Comparison of ENCODE assay signal across 8 mouse cellular contexts in the genomic region with DNA sequence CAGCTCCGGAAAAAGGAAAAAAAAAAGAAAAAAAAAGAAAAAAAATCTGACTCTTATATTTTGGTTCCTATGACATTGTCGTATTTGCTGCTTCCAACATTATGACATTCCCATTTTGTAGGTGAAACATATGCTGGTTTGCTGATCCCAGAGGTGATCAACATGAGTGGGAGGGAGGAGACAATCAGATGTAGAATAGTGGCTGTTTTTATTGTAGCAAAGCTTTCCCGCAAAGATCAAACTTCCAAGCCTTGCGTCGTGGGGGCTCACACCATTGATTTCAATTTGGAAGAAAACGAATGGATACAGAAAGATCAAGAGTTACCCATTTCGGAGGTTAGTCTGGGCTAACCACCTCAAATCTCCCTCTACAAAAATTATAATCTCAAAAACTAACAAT. TPM values are rescaled to one million over a fixed set of nuclear protein-coding genes. Genes with fewer than 3 reads are reported as not detected.
DNase-seq lines count a peak whose midpoint lies in the region; ATAC-seq and TF ChIP-seq lines count a peak whose summit lies in the region.
"Had no signal": no experiment of that assay in that cellular context is flagged by ENCODE, and none has a peak within 500 bp of the region (broad histone marks: within the 10 kb centered on the region; RNA-seq: fewer than 3 reads in every experiment).

No protein-coding gene starts in this region.

- H3K4me1 ChIP-seq in lung, embryonic 15.5 days, result peaks cover 5% of the 10 kb centered on the region; the same call in 1 of the 2 replicates
- H3K4me1 ChIP-seq in forebrain, embryonic 11.5 days (replicated peaks; ENCODE audit: control insufficient read depth, insufficient read depth, low read length), result 0 out of 2 replicates have a peak, but pooled peaks cover 5% of the 10 kb centered on the region
- H3K4me1 ChIP-seq in limb, embryonic 11.5 days (ENCODE audit: control insufficient read depth, insufficient read depth, low read length), result no peaks in the 10 kb centered on the region
- no peaks in the 10 kb centered on the region for H3K4me1 ChIP-seq in olfactory bulb, adult 2 months (ENCODE audit: control insufficient read depth, insufficient read depth, low read length)

- H3K27me3 ChIP-seq in lung, embryonic 15.5 days, result no peaks in the 10 kb centered on the region
- no peaks in the 10 kb centered on the region for H3K27me3 ChIP-seq in forebrain, embryonic 11.5 days (ENCODE audit: control insufficient read depth, insufficient read depth, low read length)
- H3K27me3 ChIP-seq in limb, embryonic 11.5 days (ENCODE audit: control insufficient read depth, insufficient read depth, low read length), result no peaks in the 10 kb centered on the region

- peak overlapping the region; percentile 66 for H3K4me3 ChIP-seq in lung, embryonic 15.5 days
- peak overlapping the region; percentile 32 for H3K4me3 ChIP-seq in forebrain, embryonic 11.5 days (ENCODE audit: low read depth, low read length)
- H3K4me3 ChIP-seq in limb, embryonic 11.5 days (ENCODE audit: low read depth, low read length), result peak overlapping the region; percentile 29
- peak overlapping the region; percentile 58 for H3K4me3 ChIP-seq in olfactory bulb, adult 2 months (ENCODE audit: insufficient read depth, low read depth, low read length)

- no peak for TF ChIP-seq CTCF in olfactory bulb, adult 2 months (IDR thresholded peaks at IDR 0.05; ENCODE audit: insufficient read depth, low read depth, low read length)

- H3K27ac ChIP-seq in lung, embryonic 15.5 days, result peak overlapping the region; percentile 95
- H3K27ac ChIP-seq in forebrain, embryonic 11.5 days (ENCODE audit: low read depth, low read length), result peak overlapping the region; percentile 87
- H3K27ac ChIP-seq in limb, embryonic 11.5 days (replicated peaks; ENCODE audit: low read depth, low read length), result no peak overlapping the region
- H3K27ac ChIP-seq in olfactory bulb, adult 2 months (ENCODE audit: insufficient read depth, low read depth, low read length), result peak overlapping the region; percentile 85

- TF ChIP-seq POLR2A in olfactory bulb, adult 2 months (IDR thresholded peaks at IDR 0.05; ENCODE audit: insufficient read depth, low read depth, low read length), result no peak

- peak overlapping the region; percentile 52 for H3K9ac ChIP-seq in lung, embryonic 15.5 days
- peak overlapping the region; percentile 58 for H3K9ac ChIP-seq in forebrain, embryonic 11.5 days (ENCODE audit: low read length)
- H3K9ac ChIP-seq in limb, embryonic 11.5 days (ENCODE audit: low read length), result no peak overlapping the region

- no peaks in the 10 kb centered on the region for H3K9me3 ChIP-seq in lung, embryonic 15.5 days
- no peaks in the 10 kb centered on the region for H3K9me3 ChIP-seq in forebrain, embryonic 11.5 days (ENCODE audit: control insufficient read depth, low read length)
- H3K9me3 ChIP-seq in limb, embryonic 11.5 days (ENCODE audit: control insufficient read depth, low read length), result no peaks in the 10 kb centered on the region

- no peaks in the 10 kb centered on the region for H3K36me3 ChIP-seq in lung, embryonic 15.5 days
- no peaks in the 10 kb centered on the region for H3K36me3 ChIP-seq in forebrain, embryonic 11.5 days (ENCODE audit: control insufficient read depth, insufficient read depth, low read length)
- no peaks in the 10 kb centered on the region for H3K36me3 ChIP-seq in limb, embryonic 11.5 days (ENCODE audit: control insufficient read depth, insufficient read depth, low read length)

- ATAC-seq in lung, embryonic 15.5 days (ENCODE audit: borderline replicate concordance, extremely low read depth, low FRiP score, low TSS enrichment), result no peak
- no peak for ATAC-seq in forebrain, embryonic 11.5 days (replicated peaks; ENCODE audit: low FRiP score)
- ATAC-seq in limb, embryonic 11.5 days (ENCODE audit: insufficient number of reproducible peaks, low FRiP score, low TSS enrichment, low read depth), result no peak

- WGBS in lung, embryonic 15.5 days, result 22% methylated on average over 7 of the region's 7 CpGs
- 25% methylated on average over 7 of the region's 7 CpGs for WGBS in forebrain, embryonic 11.5 days
- WGBS in limb, embryonic 11.5 days, result 27% methylated on average over 7 of the region's 7 CpGs
- 16% methylated on average over 7 of the region's 7 CpGs for WGBS in olfactory bulb, adult 2 months

- DNase-seq in lung, adult 18-20 months, result no peak
- DNase-seq in forebrain, embryonic 11.5 days (ENCODE audit: low spot score), result no peak
- DNase-seq in limb, embryonic 11.5 days (ENCODE audit: low spot score), result no peak
- DNase-seq in gastrocnemius, postnatal 25 days, result no peak
- no peak for DNase-seq in layer of hippocampus, postnatal 36 days

- H3K4me2 ChIP-seq in lung, embryonic 15.5 days, result peak overlapping the region; percentile 78
- H3K4me2 ChIP-seq in forebrain, embryonic 11.5 days (ENCODE audit: low read depth, low read length, severe bottlenecking), result peak overlapping the region; percentile 61
- peak overlapping the region; percentile 43 for H3K4me2 ChIP-seq in limb, embryonic 11.5 days (ENCODE audit: low read depth, severe bottlenecking)

RNA-seq across cellular contexts. Expression of a gene that starts 1.3 kb away (rescaled TPM):
- polyA plus RNA-seq in lung, embryonic 15.5 days (2015; fragmentation: Nextera tagmentation; extraction: Ambion mirVana), result 3.4 TPM in 2 replicates
- 1.9 and 3.1 TPM in 2 replicates for polyA plus RNA-seq in forebrain, embryonic 11.5 days (2014; fragmentation: Nextera tagmentation; extraction: Ambion mirVana)
- 1.1 and 1.6 TPM in 2 replicates for polyA plus RNA-seq in limb, embryonic 11.5 days (2014; fragmentation: Nextera tagmentation; extraction: Ambion mirVana)
- not detected in 2 replicates for polyA plus RNA-seq in olfactory bulb, adult 2 months (2012; ENCODE audit: insufficient read depth, insufficient read length, low replicate concordance, missing spikeins)
- 1 to 10 TPM; 1.4 to 2.0 TPM for total RNA-seq in gastrocnemius, postnatal 25 days (2021)
- total RNA-seq in layer of hippocampus, postnatal 36 days (2021), result 1 to 10 TPM; 5.3 to 5.8 TPM

RNA-seq across cellular contexts. Expression of a gene that starts 18.2 kb away (rescaled TPM):
- polyA plus RNA-seq in lung, embryonic 15.5 days (2015; fragmentation: Nextera tagmentation; extraction: Ambion mirVana), result 1.5 and 1.6 TPM in 2 replicates
- polyA plus RNA-seq in forebrain, embryonic 11.5 days (2014; fragmentation: Nextera tagmentation; extraction: Ambion mirVana), result 3.9 and 4.1 TPM in 2 replicates
- 2.2 and 2.3 TPM in 2 replicates for polyA plus RNA-seq in limb, embryonic 11.5 days (2014; fragmentation: Nextera tagmentation; extraction: Ambion mirVana)
- polyA plus RNA-seq in olfactory bulb, adult 2 months (2012; ENCODE audit: insufficient read depth, insufficient read length, low replicate concordance, missing spikeins), result not detected in 2 replicates
- under 1 TPM; 0.16 to 0.23 TPM for total RNA-seq in gastrocnemius, postnatal 25 days (2021)
- total RNA-seq in layer of hippocampus, postnatal 36 days (2021), result 1 to 10 TPM; 6.0 to 8.0 TPM
- polyA plus RNA-seq: adrenal gland, adult 2 months had no signal

RNA-seq across cellular contexts. Expression of a gene that starts 21.3 kb away (rescaled TPM):
- 9.4 and 9.6 TPM in 2 replicates for polyA plus RNA-seq in lung, embryonic 15.5 days (2015; fragmentation: Nextera tagmentation; extraction: Ambion mirVana)
- polyA plus RNA-seq in forebrain, embryonic 11.5 days (2014; fragmentation: Nextera tagmentation; extraction: Ambion mirVana), result 12.3 and 12.8 TPM in 2 replicates
- polyA plus RNA-seq in limb, embryonic 11.5 days (2014; fragmentation: Nextera tagmentation; extraction: Ambion mirVana), result 10.2 and 10.4 TPM in 2 replicates
- not detected in 2 replicates for polyA plus RNA-seq in olfactory bulb, adult 2 months (2012; ENCODE audit: insufficient read depth, insufficient read length, low replicate concordance, missing spikeins)
- 1 to 10 TPM; 1.1 to 1.9 TPM for total RNA-seq in gastrocnemius, postnatal 25 days (2021)
- 10 to 100 TPM in 1 of 2 experiments, 1 to 10 TPM in 1; 6.0 to 12.0 TPM for total RNA-seq in layer of hippocampus, postnatal 36 days (2021)

RNA-seq across cellular contexts. Expression of a gene that starts 30.7 kb away (rescaled TPM):
- polyA plus RNA-seq in lung, embryonic 15.5 days (2015; fragmentation: Nextera tagmentation; extraction: Ambion mirVana), result 5.6 and 7.3 TPM in 2 replicates
- 5.9 and 6.6 TPM in 2 replicates for polyA plus RNA-seq in forebrain, embryonic 11.5 days (2014; fragmentation: Nextera tagmentation; extraction: Ambion mirVana)
- polyA plus RNA-seq in limb, embryonic 11.5 days (2014; fragmentation: Nextera tagmentation; extraction: Ambion mirVana), result 6.9 and 7.8 TPM in 2 replicates
- not detected in 2 replicates for polyA plus RNA-seq in olfactory bulb, adult 2 months (2012; ENCODE audit: insufficient read depth, insufficient read length, low replicate concordance, missing spikeins)
- total RNA-seq in gastrocnemius, postnatal 25 days (2021), result 1 to 10 TPM in 1 of 2 experiments, under 1 TPM in 1; 0.41 to 1.0 TPM
- total RNA-seq in layer of hippocampus, postnatal 36 days (2021), result 10 to 100 TPM; 10.4 to 13.1 TPM

RNA-seq across cellular contexts. Expression of a gene that starts 36.8 kb away (rescaled TPM):
- 0.20 TPM in 1 of 2 replicates, not detected in the other for polyA plus RNA-seq in lung, embryonic 15.5 days (2015; fragmentation: Nextera tagmentation; extraction: Ambion mirVana)
- 0.55 and 0.99 TPM in 2 replicates for polyA plus RNA-seq in forebrain, embryonic 11.5 days (2014; fragmentation: Nextera tagmentation; extraction: Ambion mirVana)
- 0.24 and 0.32 TPM in 2 replicates for polyA plus RNA-seq in limb, embryonic 11.5 days (2014; fragmentation: Nextera tagmentation; extraction: Ambion mirVana)
- not detected in 2 replicates for polyA plus RNA-seq in olfactory bulb, adult 2 months (2012; ENCODE audit: insufficient read depth, insufficient read length, low replicate concordance, missing spikeins)
- under 1 TPM; 0.31 to 0.46 TPM for total RNA-seq in gastrocnemius, postnatal 25 days (2021)
- total RNA-seq in layer of hippocampus, postnatal 36 days (2021), result 10 to 100 TPM; 21.3 to 24.2 TPM

Comparison
In these comparisons a context has a peak if more than half of its experiments do, and no peak if none do; other contexts are left out.
1. RNA of a gene that starts 21.3 kb away (polyA plus RNA-seq): 12.3 to 12.8 TPM in forebrain, embryonic 11.5 days, 10.2 to 10.4 TPM in limb, embryonic 11.5 days and 9.4 to 9.6 TPM in lung, embryonic 15.5 days; not detected in olfactory bulb, adult 2 months; every median in the first group is over 10 times any median in the second.
2. Peak in every context shown above with its lines, with median percentiles within 50 percentile points of each other: H3K4me2 ChIP-seq and H3K4me3 ChIP-seq.